Mouse (Mus musculus) stomach, embryonic 16.5 days (tissue): ENCODE data around the gene Odf4. TPM values are rescaled to one million over a fixed set of nuclear protein-coding genes. Genes with fewer than 3 reads are reported as not detected.

ENCODE experiments used
- ATAC-seq: fragments of 200-750 bp; cut with Nextera tagmentation; 2 replicates; pipeline ENCODE4 v1.8.0; 2017; ENCODE audit warnings: moderate number of reproducible peaks, moderate TSS enrichment; ENCODE audit not compliant: insufficient read depth, low FRiP score
- H3K27ac ChIP-seq: fragments of 300-500 bp; sonication (generic); 2 replicates; pipeline ENCODE4 v1.5.1; 2014; ENCODE audit warnings: low read length
- H3K27me3 ChIP-seq: fragments of 300-500 bp; sonication (generic); 2 replicates; pipeline ENCODE4 v1.6.1; 2014; ENCODE audit warnings: low read length, control low read depth, mixed read lengths; ENCODE audit not compliant: control insufficient read depth, insufficient read depth
- H3K36me3 ChIP-seq: fragments of 300-500 bp; sonication (generic); 2 replicates; pipeline ENCODE4 v1.6.1; 2014; ENCODE audit warnings: low read length; ENCODE audit not compliant: control insufficient read depth, insufficient read depth
- H3K4me1 ChIP-seq: fragments of 300-500 bp; sonication (generic); 2 replicates; pipeline ENCODE4 v1.6.1; 2014; ENCODE audit warnings: low read length, control low read depth, mixed read lengths; ENCODE audit not compliant: control insufficient read depth, insufficient read depth
- H3K4me2 ChIP-seq: fragments of 300-500 bp; sonication (generic); 2 replicates; pipeline ENCODE4 v1.6.1; 2014; ENCODE audit warnings: low read depth, low read length, mixed read lengths
- H3K4me3 ChIP-seq: fragments of 300-500 bp; sonication (generic); replicated peaks from 2 replicates; pipeline ENCODE4 v1.5.1; 2014; ENCODE audit warnings: mild to moderate bottlenecking, low read length
- H3K9ac ChIP-seq: fragments of 300-500 bp; sonication (generic); 2 replicates; pipeline ENCODE4 v1.6.1; 2014; ENCODE audit warnings: low read length
- H3K9me3 ChIP-seq: fragments of 300-500 bp; sonication (generic); replicated peaks from 2 replicates; pipeline ENCODE4 v1.6.1; 2016; ENCODE audit warnings: low read length, control low read depth; ENCODE audit not compliant: control insufficient read depth
- WGBS: fragments of 180-500 bp; shearing (Covaris S2); extraction: QIAGEN DNeasy Blood & Tissue Kit; methylation state at CpG from one replicate; pipeline ENCODE4 v1.1.7; 2014; 5-methylcytosine and 5-hydroxymethylcytosine counted together
- polyA plus RNA-seq: library from polyadenylated mRNA; unstranded; fragments of >200 nt; fragmentation: Nextera tagmentation; extraction: Ambion mirVana; gene quantifications from 2 replicates; pipeline ENCODE4 v1.2.1, GENCODE M21; 2015

Gene Odf4
- polyA plus RNA-seq, 1 experiment from 2014 or later, result 0.30 TPM

DNA sequence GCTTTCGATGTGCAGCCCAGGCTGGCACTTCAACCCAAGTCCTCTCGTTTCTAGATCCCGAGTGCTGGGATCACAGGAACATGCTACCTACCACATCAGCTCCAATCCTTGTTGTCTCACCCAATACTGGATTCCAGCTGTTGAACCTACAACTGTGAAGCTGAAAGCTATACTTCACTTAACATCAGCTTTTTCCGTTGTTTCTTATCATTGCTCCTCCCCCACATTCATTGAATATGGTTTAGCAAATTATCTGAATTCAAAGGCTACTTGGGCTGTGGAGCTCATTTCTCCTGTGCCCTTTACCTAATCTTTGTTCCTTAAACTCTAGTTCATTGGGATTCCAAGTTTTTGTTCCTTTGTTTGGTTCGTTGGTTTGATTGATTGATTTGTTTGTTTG, 48.1 kb downstream of the Odf4 start:
- no peak for ATAC-seq
- H3K27ac ChIP-seq, result no peak overlapping the region
- H3K9me3 ChIP-seq, result no peaks in the 10 kb centered on the region
- WGBS, result 79% methylated on average over 5 of the region's 5 CpGs
- no peaks in the 10 kb centered on the region for H3K36me3 ChIP-seq
- no peaks in the 10 kb centered on the region for H3K27me3 ChIP-seq
- H3K9ac ChIP-seq, result no peak overlapping the region
- H3K4me2 ChIP-seq, result no peak overlapping the region
- no peak overlapping the region for H3K4me3 ChIP-seq
- H3K4me1 ChIP-seq, result no peaks in the 10 kb centered on the region

DNA sequence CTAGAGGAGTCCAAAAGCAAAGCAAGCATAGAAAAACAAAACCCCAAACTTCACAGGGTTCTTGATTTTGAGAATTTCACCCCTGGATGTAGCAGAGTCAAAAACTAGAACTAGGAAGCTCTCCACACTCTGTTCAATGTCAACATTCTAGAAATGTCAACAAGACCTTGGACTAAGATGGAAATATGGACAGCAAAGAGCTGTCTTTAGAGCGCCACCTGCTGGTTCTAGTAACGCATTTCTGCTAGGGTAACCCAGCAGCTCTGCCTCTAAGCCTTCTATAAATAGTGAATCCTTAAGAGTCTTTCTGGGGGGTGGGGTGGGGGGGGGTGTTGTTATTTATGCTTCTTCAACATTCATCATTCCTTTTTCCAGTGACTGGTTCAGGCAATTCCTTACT, 52.0 kb downstream of the Odf4 start:
- Histone ChIP-seq H3K4me2 (no peak overlapping the region), H3K4me1 (peaks cover 6% of the 10 kb centered on the region; the same call in 1 of the 2 replicates), H3K9me3 (no peaks in the 10 kb centered on the region), H3K4me3 (no peak overlapping the region), H3K27me3 (no peaks in the 10 kb centered on the region), H3K27ac (no peak overlapping the region), H3K9ac (no peak overlapping the region), H3K36me3 (no peaks in the 10 kb centered on the region)
- peak; percentile 58; the same call in 1 of the 2 replicates for ATAC-seq
- WGBS, result 0% methylated on average over 2 of the region's 2 CpGs

Other genes with a start within 250 kb of the Odf4 start
- 81.9 and 89.9 TPM in 2 replicates for gene Myh10, start 235.5 kb downstream of the Odf4 start, polyA plus RNA-seq
- gene Ndel1, start 55.2 kb downstream of the Odf4 start, polyA plus RNA-seq, result 82.4 and 83.5 TPM in 2 replicates
- gene Rnf222, start 38.5 kb downstream of the Odf4 start, polyA plus RNA-seq, result 1.7 and 2.9 TPM in 2 replicates
- gene Rpl26, start 25.5 kb downstream of the Odf4 start, polyA plus RNA-seq, result 885 and 932 TPM in 2 replicates
- gene Arhgef15, start 30.4 kb upstream of the Odf4 start, polyA plus RNA-seq, result 9.6 and 10.3 TPM in 2 replicates
- gene Slc25a35, start 41.0 kb upstream of the Odf4 start, polyA plus RNA-seq, result 5.2 and 6.3 TPM in 2 replicates
- gene Rangrf, start 48.1 kb upstream of the Odf4 start, polyA plus RNA-seq, result 46.7 and 57.6 TPM in 2 replicates
- gene Pfas, start 81.4 kb upstream of the Odf4 start, polyA plus RNA-seq, result 24.1 and 25.2 TPM in 2 replicates
- gene Ctc1, start 88.8 kb upstream of the Odf4 start, polyA plus RNA-seq, result 34.5 and 43.9 TPM in 2 replicates
- gene Aurkb, start 118.6 kb upstream of the Odf4 start, polyA plus RNA-seq, result 120 and 134 TPM in 2 replicates
- 7.2 and 7.8 TPM in 2 replicates for gene Borcs6, start 132.6 kb upstream of the Odf4 start, polyA plus RNA-seq
- gene Tmem107, start 143.7 kb upstream of the Odf4 start, polyA plus RNA-seq, result 58.2 and 62.1 TPM in 2 replicates
- 79.9 and 88.5 TPM in 2 replicates for gene Vamp2, start 161.4 kb upstream of the Odf4 start, polyA plus RNA-seq
- gene Per1, start 168.1 kb upstream of the Odf4 start, polyA plus RNA-seq, result 21.8 and 22.3 TPM in 2 replicates
- gene Hes7, start 193.3 kb upstream of the Odf4 start, polyA plus RNA-seq, result 0.40 and 0.69 TPM in 2 replicates
- gene 9130213A22Rik, start 195.5 kb upstream of the Odf4 start, polyA plus RNA-seq, result 0.27 and 0.61 TPM in 2 replicates
- gene Aloxe3, start 198.8 kb upstream of the Odf4 start, polyA plus RNA-seq, result 2.0 and 5.4 TPM in 2 replicates
- gene Alox12b, start 229.9 kb upstream of the Odf4 start, polyA plus RNA-seq, result 42.2 and 90.0 TPM in 2 replicates